In genomic region chr5:107847349-107847748, GRCm38 (mm10) we compare ENCODE assay signal across 11 mouse cellular contexts. TPM values are rescaled to one million over a fixed set of nuclear protein-coding genes. Genes with fewer than 3 reads are reported as not detected.
DNase-seq lines count a peak whose midpoint lies in the region; ATAC-seq and TF ChIP-seq lines count a peak whose summit lies in the region.
"Had no signal": no experiment of that assay in that cellular context is flagged by ENCODE, and none has a peak within 500 bp of the region (broad histone marks: within the 10 kb centered on the region; RNA-seq: fewer than 3 reads in every experiment).

No protein-coding gene starts in this region.

- H3K27ac ChIP-seq in gastrocnemius, adult 2 months = no peak overlapping the region
- H3K27ac ChIP-seq: embryonic facial prominence, embryonic 15.5 days; intestine, embryonic 15.5 days; liver, embryonic 14.5 days had no signal

- peak; percentile 28 for DNase-seq in gastrocnemius, adult 2 months
- no peak for DNase-seq in gastrocnemius, adult 8-10 months (ENCODE audit: low spot score in 2 of 2)
- peak; percentile 66 for DNase-seq in ovary, adult 18-20 months (ENCODE audit: low spot score)
- DNase-seq in ovary, postnatal 14 days (ENCODE audit: low spot score) = no peak
- peak; percentile 86 for DNase-seq in cerebellum, postnatal 14 days
- DNase-seq in right cerebral cortex, postnatal 25 days = peak; percentile 14
- DNase-seq in liver = no peak

- no peak overlapping the region for H3K4me3 ChIP-seq in gastrocnemius, adult 2 months
- H3K4me3 ChIP-seq: embryonic facial prominence, embryonic 15.5 days; intestine, embryonic 15.5 days had no signal

- TF ChIP-seq CTCF in gastrocnemius, adult 2 months (IDR thresholded peaks at IDR 0.05) = no peak

- ATAC-seq in megakaryocyte, adult 5-6 weeks (ENCODE audit: poor library complexity, severe bottlenecking) = no peak
- ATAC-seq: intestine, embryonic 15.5 days had no signal

- intact Hi-C loops in gastrocnemius, adult 2 months (cut with DNase I) = no loop called here

RNA-seq across cellular contexts. Expression of gene Ube2d2b, which starts 17.4 kb away (rescaled TPM):
- total RNA-seq in gastrocnemius, adult 2 months (2021) = not detected
- total RNA-seq in gastrocnemius, adult 8-10 months (2022) = not detected
- total RNA-seq in megakaryocyte, adult 5-6 weeks (2015) = not detected in 2 replicates
- 0.07 TPM in 1 of 2 replicates, not detected in the other for total RNA-seq in megakaryocyte, adult 5-6 weeks (2017)

RNA-seq across cellular contexts. Expression of gene Evi5, which starts 27.6 kb away (rescaled TPM):
- 10 to 100 TPM; 16.6 to 17.5 TPM for total RNA-seq in gastrocnemius, adult 2 months (2021)
- 10 to 100 TPM; 16.1 to 19.3 (median 17.6) TPM for total RNA-seq in gastrocnemius, adult 8-10 months (2022)
- total RNA-seq in megakaryocyte, adult 5-6 weeks (2015) = 53.0 and 55.2 TPM in 2 replicates
- total RNA-seq in megakaryocyte, adult 5-6 weeks (2017) = 43.8 and 44.6 TPM in 2 replicates

RNA-seq across cellular contexts. Expression of gene Rpl5, which starts 53.0 kb away (rescaled TPM):
- total RNA-seq in gastrocnemius, adult 2 months (2021) = 10 to 100 TPM; 41.0 to 42.5 TPM
- total RNA-seq in gastrocnemius, adult 8-10 months (2022) = 10 to 100 TPM; 33.4 to 46.0 (median 39.4) TPM
- 281 and 294 TPM in 2 replicates for total RNA-seq in megakaryocyte, adult 5-6 weeks (2015)
- 116 and 124 TPM in 2 replicates for total RNA-seq in megakaryocyte, adult 5-6 weeks (2017)

Comparison
In these comparisons a context has a peak if more than half of its experiments do, and no peak if none do; other contexts are left out.
1. DNase-seq: peak in gastrocnemius, adult 2 months (single experiment), ovary, adult 18-20 months (single experiment), cerebellum, postnatal 14 days (2 of 2) and right cerebral cortex, postnatal 25 days (single experiment); none in gastrocnemius, adult 8-10 months (0 of 2), ovary, postnatal 14 days (single experiment) and liver (single experiment).